In the genomic region with DNA sequence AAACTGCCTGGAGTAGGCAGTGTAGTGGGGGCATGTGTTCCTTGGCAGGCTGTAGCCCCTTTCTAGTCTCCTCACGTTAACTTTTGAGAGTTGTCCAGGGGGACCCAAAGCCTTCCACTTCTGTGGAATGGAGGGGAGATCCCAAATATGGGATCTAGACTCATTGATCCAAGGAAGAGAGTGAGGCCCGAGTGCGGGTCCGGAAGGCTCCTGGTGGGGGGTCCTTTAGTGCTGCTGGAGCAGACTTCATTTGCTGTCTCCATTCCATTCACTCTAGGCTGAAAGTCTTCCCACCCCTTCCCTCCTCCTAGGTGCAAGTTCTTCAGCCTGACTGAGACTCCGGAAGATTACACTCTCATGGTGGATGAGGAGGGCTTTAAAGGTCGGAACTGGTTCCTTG, we compare ENCODE assay signal across 7 mouse cellular contexts. TPM values are rescaled to one million over a fixed set of nuclear protein-coding genes. Genes with fewer than 3 reads are reported as not detected.
DNase-seq lines count a peak whose midpoint lies in the region; ATAC-seq and TF ChIP-seq lines count a peak whose summit lies in the region.

No protein-coding gene starts in this region.

- H3K9me3 ChIP-seq in neural tube, embryonic 11.5 days (ENCODE audit: control insufficient read depth, low read length), result peaks cover 4% of the 10 kb centered on the region; the same call in 1 of the 2 replicates
- no peaks in the 10 kb centered on the region for H3K9me3 ChIP-seq in forebrain, embryonic 11.5 days (ENCODE audit: control insufficient read depth, low read length)
- H3K9me3 ChIP-seq in limb, embryonic 14.5 days (ENCODE audit: control insufficient read depth, low read length), result no peaks in the 10 kb centered on the region
- H3K9me3 ChIP-seq in stomach, embryonic 15.5 days, result no peaks in the 10 kb centered on the region

- H3K4me1 ChIP-seq in neural tube, embryonic 11.5 days (ENCODE audit: control insufficient read depth, insufficient read depth, low read length), result 0 out of 2 replicates have a peak, but pooled peaks cover 7% of the 10 kb centered on the region
- peaks cover 6% of the 10 kb centered on the region; the same call in 1 of the 2 replicates for H3K4me1 ChIP-seq in forebrain, embryonic 11.5 days (replicated peaks; ENCODE audit: control insufficient read depth, insufficient read depth, low read length)
- peaks cover 14% of the 10 kb centered on the region for H3K4me1 ChIP-seq in limb, embryonic 14.5 days (ENCODE audit: control insufficient read depth, insufficient read depth, low read length)
- H3K4me1 ChIP-seq in stomach, embryonic 15.5 days, result peaks cover 29% of the 10 kb centered on the region

- no peak for TF ChIP-seq POLR2A in limb, embryonic 14.5 days (IDR thresholded peaks at IDR 0.05; ENCODE audit: borderline replicate concordance, extremely low read depth, insufficient read depth, insufficient read length)

- no peak overlapping the region for H3K27ac ChIP-seq in neural tube, embryonic 11.5 days (ENCODE audit: low read depth, low read length)
- no peak overlapping the region for H3K27ac ChIP-seq in forebrain, embryonic 11.5 days (ENCODE audit: low read depth, low read length)
- H3K27ac ChIP-seq in limb, embryonic 14.5 days (replicated peaks; ENCODE audit: low read depth, low read length), result no peak overlapping the region
- peak overlapping the region; percentile 32; the same call in 1 of the 2 replicates for H3K27ac ChIP-seq in stomach, embryonic 15.5 days

- ATAC-seq in neural tube, embryonic 11.5 days (ENCODE audit: insufficient read depth, low FRiP score, low TSS enrichment), result no peak
- no peak for ATAC-seq in forebrain, embryonic 11.5 days (replicated peaks; ENCODE audit: low FRiP score)
- ATAC-seq in limb, embryonic 14.5 days (ENCODE audit: low FRiP score, low read depth), result no peak
- no peak for ATAC-seq in stomach, embryonic 15.5 days (ENCODE audit: insufficient read depth, low FRiP score, low read depth)

- H3K27me3 ChIP-seq in neural tube, embryonic 11.5 days (ENCODE audit: control insufficient read depth, insufficient read depth, low read length), result peaks cover 12% of the 10 kb centered on the region
- H3K27me3 ChIP-seq in forebrain, embryonic 11.5 days (ENCODE audit: control insufficient read depth, insufficient read depth, low read length), result peaks cover 11% of the 10 kb centered on the region
- H3K27me3 ChIP-seq in limb, embryonic 14.5 days (ENCODE audit: control insufficient read depth, insufficient read depth, low read length), result no peaks in the 10 kb centered on the region
- H3K27me3 ChIP-seq in stomach, embryonic 15.5 days (replicated peaks), result no peaks in the 10 kb centered on the region

- 0 out of 2 replicates have a peak, but pooled peaks cover 3% of the 10 kb centered on the region for H3K36me3 ChIP-seq in neural tube, embryonic 11.5 days (ENCODE audit: control insufficient read depth, insufficient read depth, low read length)
- H3K36me3 ChIP-seq in forebrain, embryonic 11.5 days (ENCODE audit: control insufficient read depth, insufficient read depth, low read length), result no peaks in the 10 kb centered on the region
- peaks cover 15% of the 10 kb centered on the region for H3K36me3 ChIP-seq in limb, embryonic 14.5 days (ENCODE audit: control insufficient read depth, insufficient read depth, low read length)
- H3K36me3 ChIP-seq in stomach, embryonic 15.5 days, result peaks cover 16% of the 10 kb centered on the region

- no peak overlapping the region; the same call in 1 of the 2 replicates for H3K9ac ChIP-seq in neural tube, embryonic 11.5 days (ENCODE audit: low read length)
- H3K9ac ChIP-seq in forebrain, embryonic 11.5 days (ENCODE audit: low read length), result peak overlapping the region; percentile 45
- H3K9ac ChIP-seq in limb, embryonic 14.5 days (ENCODE audit: low read depth, low read length, severe bottlenecking), result peak overlapping the region; percentile 58
- H3K9ac ChIP-seq in stomach, embryonic 15.5 days, result peak overlapping the region; percentile 55; the same call in 1 of the 2 replicates

- no peak for DNase-seq in neural tube, embryonic 11.5 days (ENCODE audit: low spot score)
- DNase-seq in neural tube, embryonic 10.5 days (ENCODE audit: extremely low spot score, low spot score), result no peak
- DNase-seq in forebrain, embryonic 11.5 days (ENCODE audit: low spot score), result no peak
- no peak for DNase-seq in limb, embryonic 14.5 days (ENCODE audit: low spot score)
- DNase-seq in layer of hippocampus, postnatal 25 days (ENCODE audit: extremely low spot score in 1 of 2, low spot score in 1 of 2), result no peak
- DNase-seq in adipocyte (ENCODE audit: low spot score), result no peak

- H3K4me3 ChIP-seq in neural tube, embryonic 11.5 days (ENCODE audit: low read depth, low read length), result peak overlapping the region; percentile 42
- H3K4me3 ChIP-seq in forebrain, embryonic 11.5 days (ENCODE audit: low read depth, low read length), result peak overlapping the region; percentile 39
- H3K4me3 ChIP-seq in limb, embryonic 14.5 days (replicated peaks; ENCODE audit: low read length), result peak overlapping the region; percentile 48
- peak overlapping the region; percentile 51 for H3K4me3 ChIP-seq in stomach, embryonic 15.5 days (replicated peaks)

- WGBS in neural tube, embryonic 11.5 days, result 2% methylated on average over 6 of the region's 6 CpGs
- WGBS in forebrain, embryonic 11.5 days, result 4% methylated on average over 6 of the region's 6 CpGs
- WGBS in limb, embryonic 14.5 days, result 11% methylated on average over 6 of the region's 6 CpGs
- 11% methylated on average over 6 of the region's 6 CpGs for WGBS in stomach, embryonic 15.5 days

- peak overlapping the region; percentile 79 for H3K4me2 ChIP-seq in neural tube, embryonic 11.5 days (ENCODE audit: low read depth)
- H3K4me2 ChIP-seq in forebrain, embryonic 11.5 days (ENCODE audit: low read depth, low read length, severe bottlenecking), result peak overlapping the region; percentile 94
- peak overlapping the region; percentile 93 for H3K4me2 ChIP-seq in limb, embryonic 14.5 days (replicated peaks; ENCODE audit: low read depth, low read length, severe bottlenecking)
- H3K4me2 ChIP-seq in stomach, embryonic 15.5 days, result peak overlapping the region; percentile 98

RNA-seq across cellular contexts. Expression of a gene that starts 0.6 kb away (rescaled TPM):
- polyA plus RNA-seq in neural tube, embryonic 11.5 days (2014; fragmentation: Nextera tagmentation; extraction: Ambion mirVana), result 1.9 and 2.1 TPM in 2 replicates
- polyA plus RNA-seq in forebrain, embryonic 11.5 days (2014; fragmentation: Nextera tagmentation; extraction: Ambion mirVana), result 2.0 and 2.5 TPM in 2 replicates
- 10.6 and 12.4 TPM in 2 replicates for polyA plus RNA-seq in limb, embryonic 14.5 days (2012; rRNA removed)
- 10.3 and 13.9 TPM in 2 replicates for polyA plus RNA-seq in limb, embryonic 14.5 days (2014; fragmentation: Nextera tagmentation; extraction: Ambion mirVana)
- polyA plus RNA-seq in stomach, embryonic 15.5 days (2015; fragmentation: Nextera tagmentation; extraction: Ambion mirVana), result 3.8 and 4.8 TPM in 2 replicates
- 1 to 10 TPM; 6.0 to 6.1 TPM for total RNA-seq in layer of hippocampus, postnatal 25 days (2021)

RNA-seq across cellular contexts. Expression of a gene that starts 17.6 kb away (rescaled TPM):
- polyA plus RNA-seq in neural tube, embryonic 11.5 days (2014; fragmentation: Nextera tagmentation; extraction: Ambion mirVana), result not detected in 2 replicates
- polyA plus RNA-seq in forebrain, embryonic 11.5 days (2014; fragmentation: Nextera tagmentation; extraction: Ambion mirVana), result not detected in 2 replicates
- polyA plus RNA-seq in limb, embryonic 14.5 days (2012; rRNA removed), result 0.26 and 0.33 TPM in 2 replicates
- 0.17 and 0.18 TPM in 2 replicates for polyA plus RNA-seq in limb, embryonic 14.5 days (2014; fragmentation: Nextera tagmentation; extraction: Ambion mirVana)
- polyA plus RNA-seq in stomach, embryonic 15.5 days (2015; fragmentation: Nextera tagmentation; extraction: Ambion mirVana), result 0.22 TPM in 2 replicates
- total RNA-seq in layer of hippocampus, postnatal 25 days (2021), result under 1 TPM in 1 of 2 experiments, not detected in 1; 0.12 TPM

RNA-seq across cellular contexts. Expression of a gene that starts 32.0 kb away (rescaled TPM):
- polyA plus RNA-seq in neural tube, embryonic 11.5 days (2014; fragmentation: Nextera tagmentation; extraction: Ambion mirVana), result 20.5 and 22.1 TPM in 2 replicates
- 22.4 and 23.0 TPM in 2 replicates for polyA plus RNA-seq in forebrain, embryonic 11.5 days (2014; fragmentation: Nextera tagmentation; extraction: Ambion mirVana)
- 66.3 and 79.5 TPM in 2 replicates for polyA plus RNA-seq in limb, embryonic 14.5 days (2012; rRNA removed)
- polyA plus RNA-seq in limb, embryonic 14.5 days (2014; fragmentation: Nextera tagmentation; extraction: Ambion mirVana), result 37.6 and 38.8 TPM in 2 replicates
- 31.1 and 33.4 TPM in 2 replicates for polyA plus RNA-seq in stomach, embryonic 15.5 days (2015; fragmentation: Nextera tagmentation; extraction: Ambion mirVana)
- total RNA-seq in layer of hippocampus, postnatal 25 days (2021), result 10 to 100 TPM; 29.2 to 32.7 TPM

RNA-seq across cellular contexts. Expression of a gene that starts 38.7 kb away (rescaled TPM):
- polyA plus RNA-seq in neural tube, embryonic 11.5 days (2014; fragmentation: Nextera tagmentation; extraction: Ambion mirVana), result not detected in 2 replicates
- not detected in 2 replicates for polyA plus RNA-seq in forebrain, embryonic 11.5 days (2014; fragmentation: Nextera tagmentation; extraction: Ambion mirVana)
- polyA plus RNA-seq in limb, embryonic 14.5 days (2012; rRNA removed), result 0.89 and 1.4 TPM in 2 replicates
- 0.26 and 0.50 TPM in 2 replicates for polyA plus RNA-seq in limb, embryonic 14.5 days (2014; fragmentation: Nextera tagmentation; extraction: Ambion mirVana)
- polyA plus RNA-seq in stomach, embryonic 15.5 days (2015; fragmentation: Nextera tagmentation; extraction: Ambion mirVana), result 0.61 and 0.65 TPM in 2 replicates
- 1 to 10 TPM; 1.3 to 2.1 TPM for total RNA-seq in layer of hippocampus, postnatal 25 days (2021)

RNA-seq across cellular contexts. Expression of a gene that starts 58.5 kb away (rescaled TPM):
- 88.4 and 91.1 TPM in 2 replicates for polyA plus RNA-seq in neural tube, embryonic 11.5 days (2014; fragmentation: Nextera tagmentation; extraction: Ambion mirVana)
- polyA plus RNA-seq in forebrain, embryonic 11.5 days (2014; fragmentation: Nextera tagmentation; extraction: Ambion mirVana), result 107 and 108 TPM in 2 replicates
- polyA plus RNA-seq in limb, embryonic 14.5 days (2012; rRNA removed), result 67.5 and 73.4 TPM in 2 replicates
- polyA plus RNA-seq in limb, embryonic 14.5 days (2014; fragmentation: Nextera tagmentation; extraction: Ambion mirVana), result 54.7 and 62.2 TPM in 2 replicates
- polyA plus RNA-seq in stomach, embryonic 15.5 days (2015; fragmentation: Nextera tagmentation; extraction: Ambion mirVana), result 39.2 and 44.2 TPM in 2 replicates
- total RNA-seq in layer of hippocampus, postnatal 25 days (2021), result 10 to 100 TPM; 68.8 to 69.2 TPM
